Mouse (Mus musculus) bone marrow, adult 2 months (tissue): ENCODE results near the gene Tmed6.

Experiments
- CTCF ChIP-seq: fragments of 200-500 bp; IDR thresholded peaks from 2 replicates; pipeline ENCODE4 v1.5.1; 2011; ENCODE audit warnings: low read length, control low read depth; ENCODE audit not compliant: control insufficient read depth, insufficient read depth
- POLR2A ChIP-seq: fragments of 200-500 bp; IDR thresholded peaks from 2 replicates; pipeline ENCODE4 v1.6.1; 2011; ENCODE audit warnings: low read depth, mild to moderate bottlenecking, control low read depth, low read length, borderline replicate concordance; ENCODE audit not compliant: control insufficient read depth

DNA sequence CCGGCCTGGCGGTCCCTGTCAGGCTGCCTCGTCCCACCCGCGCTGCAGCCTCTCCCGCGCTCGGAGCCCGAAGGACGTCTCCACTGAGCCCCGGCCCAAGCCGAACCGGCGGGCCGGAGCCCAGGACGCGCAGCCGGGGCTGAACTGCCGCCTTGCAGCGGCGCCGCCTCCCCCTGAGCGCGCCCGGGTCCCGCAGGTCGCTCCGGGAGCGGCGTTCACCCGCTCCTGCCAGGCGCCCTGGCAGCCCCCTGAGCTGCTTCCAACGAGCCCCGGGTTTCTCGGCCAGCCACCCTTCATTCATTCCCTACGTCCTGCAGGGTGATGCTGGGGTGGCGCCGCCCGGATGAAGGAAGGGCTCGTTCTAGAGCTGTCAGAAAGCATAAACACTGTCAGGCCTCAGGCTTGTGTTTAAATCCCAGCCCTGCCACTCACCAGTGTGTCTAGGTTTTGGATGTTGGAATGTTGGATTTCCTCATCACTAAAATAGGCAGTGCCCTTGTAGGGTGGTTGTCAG lies 33.8 kb downstream of the Tmed6 start:
- TF ChIP-seq CTCF (no peak), POLR2A (no peak)
